Mouse (Mus musculus) large intestine, adult 2 months (tissue): ENCODE results near the gene Rpl12. TPM values are rescaled to one million over a fixed set of nuclear protein-coding genes. Genes with fewer than 3 reads are reported as not detected.

Source experiments
- DNase-seq: peaks from one replicate; pipeline ENCODE4 v3.0.0-alpha.2; 2012; ENCODE audit warnings: low read depth, low spot score
- whole genome bisulfite sequencing: fragments of 180-500 bp; shearing (Covaris S2); methylation state at CpG from one replicate; pipeline ENCODE4 v1.1.7; 2018; 5-methylcytosine and 5-hydroxymethylcytosine counted together
- polyA plus RNA-seq: library from polyadenylated mRNA; depleted of rRNA; stranded (reverse); fragments of >200 nt; gene quantifications from 2 replicates; pipeline ENCODE4 v1.2.3, GENCODE M21; 2012

Rpl12 gene
- polyA plus RNA-seq, 1 experiment: 390 TPM

DNA sequence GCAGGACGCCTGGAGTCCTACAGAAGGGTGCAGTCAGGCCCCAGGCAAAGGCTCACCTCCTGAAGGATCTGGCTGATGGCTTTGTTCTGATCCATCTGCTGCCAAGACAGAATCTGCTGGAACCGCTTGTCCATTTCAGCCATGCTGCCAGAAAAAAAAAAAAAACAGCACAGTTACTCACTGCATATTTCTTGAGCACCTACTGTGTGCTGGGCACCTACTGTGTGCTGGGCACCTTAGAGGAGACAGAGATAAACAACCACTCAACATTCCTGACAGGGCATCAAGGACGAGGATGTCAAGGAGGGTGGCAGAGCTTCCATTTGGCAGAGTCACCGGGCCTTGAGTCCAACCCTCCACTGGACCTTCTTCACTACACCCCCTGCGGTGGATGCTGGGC is 22.6 kb upstream of the Rpl12 start:
- WGBS: 96% methylated on average over 5 of the region's 5 CpGs
- DNase-seq: no peak

DNA sequence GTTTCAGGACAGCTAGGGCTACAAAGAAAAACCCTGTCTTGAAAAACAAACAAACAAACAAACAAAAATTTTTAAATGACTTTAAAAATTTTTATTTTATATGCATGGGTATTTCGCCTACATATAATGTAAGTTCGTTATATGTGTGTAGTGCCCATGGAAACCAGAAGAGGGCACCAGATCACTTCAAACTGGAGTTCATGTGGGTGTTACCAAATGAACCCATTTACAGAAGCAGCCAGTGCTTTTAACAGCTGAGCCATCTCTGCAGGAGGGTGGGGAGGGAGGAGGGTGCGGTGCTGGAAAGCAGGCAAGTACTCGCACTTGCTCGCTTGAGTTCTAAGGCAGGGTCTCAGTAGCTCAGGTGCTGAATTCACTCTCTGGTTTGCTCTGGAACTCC is 21.9 kb upstream of the Rpl12 start:
- 78% methylated on average over 5 of the region's 5 CpGs for WGBS
- DNase-seq: no peak

DNA sequence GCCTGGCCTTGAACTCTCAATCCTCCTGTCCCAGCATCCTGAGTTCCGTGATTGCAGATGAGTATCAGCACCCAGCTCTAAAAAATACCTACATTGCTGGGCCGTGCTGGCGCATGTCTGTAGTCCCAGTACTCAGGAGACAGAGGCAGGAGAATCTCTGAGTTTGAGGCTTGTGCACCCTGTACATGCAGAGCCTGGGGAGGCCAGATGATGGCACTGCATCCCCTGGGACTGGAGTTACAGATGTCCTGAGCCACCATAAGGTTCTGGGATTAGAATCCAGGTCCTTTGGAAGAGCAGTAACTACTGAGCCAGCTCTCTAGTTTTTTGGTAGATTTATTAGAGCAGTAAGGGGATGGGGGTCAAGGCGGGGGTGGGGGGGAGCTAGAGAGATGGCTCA is 20.9 kb upstream of the Rpl12 start:
- DNase-seq: no peak
- WGBS: 97% methylated on average over 4 of the region's 4 CpGs

DNA sequence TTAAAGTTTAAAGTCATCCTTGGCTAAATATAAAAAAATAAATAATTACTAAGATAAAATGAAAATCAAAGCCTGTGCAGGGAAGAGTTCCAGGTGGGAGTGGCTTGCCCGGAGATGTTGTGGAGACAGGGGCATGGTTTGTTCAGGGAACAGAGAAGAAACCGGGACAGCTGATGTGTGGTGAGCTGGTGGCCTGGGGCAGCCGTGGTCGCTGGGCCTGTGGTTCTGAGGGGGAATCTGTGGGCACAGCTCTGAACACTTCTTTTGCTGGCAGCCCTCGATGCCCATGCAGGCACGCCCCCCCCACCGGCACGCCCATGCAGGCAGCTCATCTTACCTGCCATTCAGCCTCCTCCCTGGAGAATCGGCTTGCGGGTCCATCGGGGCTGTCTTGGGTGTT is 13.9 kb upstream of the Rpl12 start:
- WGBS: 86% methylated on average over 11 of the region's 11 CpGs

DNA sequence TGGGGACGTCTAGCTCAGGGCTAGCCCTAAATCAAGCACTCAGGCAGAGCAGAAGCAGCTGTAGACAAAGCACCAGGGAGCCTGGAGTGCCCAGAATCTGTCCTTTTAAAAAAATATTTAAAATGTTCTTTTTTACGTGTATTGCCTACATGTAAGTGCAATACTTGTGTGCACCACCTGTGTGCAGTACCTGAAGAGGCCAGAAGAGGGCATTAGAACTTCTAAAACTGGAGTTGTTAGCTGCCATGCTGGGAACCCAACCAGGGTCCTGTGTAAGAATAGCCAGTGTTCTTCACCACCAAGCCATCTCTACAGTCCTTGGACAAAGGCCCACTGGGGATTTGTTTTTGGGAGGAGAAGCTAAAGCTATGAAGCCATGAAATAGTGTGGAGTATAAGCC is 6.8 kb upstream of the Rpl12 start:
- no peak for DNase-seq
- 95% methylated on average over 2 of the region's 2 CpGs for WGBS

More for the DNA sequence above, 13.9 kb upstream of the Rpl12 start:
- no peak for DNase-seq

DNA sequence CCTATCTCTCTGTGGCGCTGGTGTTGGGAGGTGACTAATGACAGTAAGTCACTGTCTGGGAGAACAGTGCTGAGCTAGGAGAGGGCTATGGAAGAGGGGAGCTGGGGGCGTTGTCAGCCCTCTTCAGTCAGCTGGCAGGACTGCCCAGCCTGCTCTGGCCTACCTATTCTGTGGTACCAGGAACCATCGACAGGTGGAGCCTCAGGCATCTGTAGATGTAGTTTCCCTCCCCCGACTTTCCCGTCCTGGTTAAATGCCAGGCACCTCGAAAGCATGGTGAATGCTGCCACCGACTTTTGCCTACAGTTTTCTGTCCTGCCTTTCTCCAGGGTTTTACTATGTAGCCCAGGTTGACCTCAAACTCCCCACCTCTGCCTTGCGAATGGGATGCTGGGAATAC is 4.0 kb upstream of the Rpl12 start:
- 46% methylated on average over 8 of the region's 8 CpGs for WGBS
- no peak for DNase-seq

DNA sequence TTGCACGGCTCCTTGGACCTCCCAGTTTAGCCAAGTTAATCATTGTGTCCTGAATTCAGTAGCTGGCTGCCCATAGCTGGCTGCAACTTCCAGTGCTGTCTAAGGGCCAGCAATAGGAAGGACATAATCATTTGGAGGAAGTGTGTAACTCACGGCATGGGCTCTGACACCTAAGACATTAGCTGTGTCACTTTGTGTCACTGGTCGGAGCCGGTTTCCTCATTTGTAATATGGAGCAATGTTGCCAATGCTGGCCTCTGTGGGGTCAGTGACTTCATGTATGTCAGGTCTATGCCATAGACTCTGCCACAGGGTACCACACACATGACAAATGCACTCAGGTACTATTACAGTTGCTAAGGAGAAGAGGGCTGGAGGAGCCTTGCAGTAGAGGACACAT is 1.1 kb upstream of the Rpl12 start:
- 90% methylated on average over 4 of the region's 4 CpGs for WGBS
- no peak for DNase-seq

DNA sequence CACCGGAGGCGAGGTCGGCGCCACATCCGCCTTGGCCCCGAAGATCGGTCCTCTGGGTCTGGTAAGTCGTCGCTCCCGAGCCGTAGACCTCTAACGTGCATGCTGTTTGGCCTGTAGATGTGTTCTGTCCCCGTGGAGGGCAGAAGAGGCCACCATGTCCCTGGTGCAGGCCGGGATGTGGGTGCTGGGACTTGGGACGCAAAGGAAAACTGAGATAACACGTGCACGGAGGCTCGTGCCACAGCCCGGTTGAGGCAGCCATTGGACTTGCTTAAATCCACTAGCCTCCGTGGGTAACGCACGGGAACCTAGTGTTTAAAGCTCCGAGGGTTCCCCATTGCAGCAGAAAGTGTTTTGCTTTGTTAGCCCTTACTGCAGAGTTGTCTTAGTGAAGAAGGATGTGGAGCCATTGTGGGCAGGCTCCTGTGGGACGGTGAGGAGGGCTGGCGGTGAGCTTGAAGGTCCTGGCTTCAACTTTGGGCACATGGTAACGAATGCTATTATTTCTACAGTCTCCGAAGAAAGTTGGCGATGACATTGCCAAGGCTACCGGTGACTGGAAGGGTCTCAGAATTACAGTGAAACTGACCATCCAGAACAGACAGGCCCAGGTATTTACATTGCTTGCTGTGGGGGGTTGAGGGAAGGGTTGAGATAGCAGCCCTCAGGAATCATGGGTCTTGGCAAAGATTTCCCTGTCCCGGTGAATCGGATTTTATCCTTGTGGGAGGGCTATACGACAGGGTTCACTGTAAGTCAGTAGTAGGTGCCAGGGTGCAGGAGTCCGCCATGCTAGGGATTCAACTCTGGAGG is 909 bp downstream of the Rpl12 start:
- DNase-seq: no peak
- WGBS: 2% methylated on average over 33 of the region's 33 CpGs

DNA sequence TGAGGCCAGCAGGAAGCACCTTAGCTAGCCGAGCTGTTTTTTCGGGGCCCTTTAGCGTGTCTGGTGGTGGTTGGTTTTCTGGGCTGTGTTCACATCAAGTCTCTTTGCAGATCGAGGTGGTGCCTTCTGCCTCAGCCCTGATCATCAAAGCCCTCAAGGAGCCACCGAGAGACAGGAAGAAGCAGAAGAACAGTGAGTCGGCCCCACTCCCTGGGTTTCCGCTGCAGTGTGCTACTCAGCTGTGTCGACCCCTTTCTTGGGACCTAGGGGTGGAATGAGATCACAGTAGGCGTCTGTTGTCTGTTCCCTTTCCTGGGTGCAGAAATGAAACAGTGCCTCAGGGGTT is 1.5 kb downstream of the Rpl12 start:
- no peak for DNase-seq
- WGBS: 7% methylated on average over 9 of the region's 9 CpGs

DNA sequence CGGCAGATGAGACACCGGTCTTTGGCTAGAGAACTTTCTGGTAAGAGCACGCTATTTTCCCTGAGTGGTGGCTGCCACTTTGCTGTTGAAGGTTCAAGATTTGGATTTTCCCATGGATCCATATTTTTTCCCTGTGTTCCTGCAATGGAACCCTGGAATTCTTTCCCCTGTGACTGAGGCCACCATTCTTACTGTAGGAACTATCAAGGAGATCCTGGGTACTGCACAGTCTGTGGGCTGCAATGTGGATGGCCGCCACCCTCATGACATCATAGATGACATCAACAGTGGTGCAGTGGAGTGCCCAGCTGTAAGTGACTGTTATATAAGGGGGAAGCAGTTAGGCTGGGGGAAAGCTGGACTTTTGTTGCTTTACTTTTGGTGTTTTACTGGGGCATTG is 2.2 kb downstream of the Rpl12 start:
- WGBS: 31% methylated on average over 4 of the region's 4 CpGs
- no peak for DNase-seq

DNA sequence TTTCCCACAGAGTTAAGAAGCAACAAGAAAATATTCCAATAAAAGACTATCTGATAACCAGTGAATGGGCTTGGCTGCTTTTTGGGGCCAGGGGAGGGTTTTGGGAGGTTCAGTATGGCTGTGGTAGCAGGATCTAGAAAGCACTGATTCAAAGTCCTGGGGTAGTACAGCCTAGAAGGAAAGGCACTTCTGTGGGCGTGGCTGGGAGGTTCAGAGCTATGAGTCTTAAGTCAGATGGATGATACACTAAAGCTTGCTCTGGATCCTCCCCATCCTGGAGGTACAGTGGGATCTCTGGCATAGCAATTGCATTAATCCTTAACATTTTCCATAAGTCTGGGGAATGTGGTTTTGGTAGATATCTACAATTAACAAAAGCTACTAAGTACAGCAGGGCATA is 2.6 kb downstream of the Rpl12 start:
- no peak for DNase-seq
- WGBS: 55% methylated on average over 1 of the region's 1 CpGs

DNA sequence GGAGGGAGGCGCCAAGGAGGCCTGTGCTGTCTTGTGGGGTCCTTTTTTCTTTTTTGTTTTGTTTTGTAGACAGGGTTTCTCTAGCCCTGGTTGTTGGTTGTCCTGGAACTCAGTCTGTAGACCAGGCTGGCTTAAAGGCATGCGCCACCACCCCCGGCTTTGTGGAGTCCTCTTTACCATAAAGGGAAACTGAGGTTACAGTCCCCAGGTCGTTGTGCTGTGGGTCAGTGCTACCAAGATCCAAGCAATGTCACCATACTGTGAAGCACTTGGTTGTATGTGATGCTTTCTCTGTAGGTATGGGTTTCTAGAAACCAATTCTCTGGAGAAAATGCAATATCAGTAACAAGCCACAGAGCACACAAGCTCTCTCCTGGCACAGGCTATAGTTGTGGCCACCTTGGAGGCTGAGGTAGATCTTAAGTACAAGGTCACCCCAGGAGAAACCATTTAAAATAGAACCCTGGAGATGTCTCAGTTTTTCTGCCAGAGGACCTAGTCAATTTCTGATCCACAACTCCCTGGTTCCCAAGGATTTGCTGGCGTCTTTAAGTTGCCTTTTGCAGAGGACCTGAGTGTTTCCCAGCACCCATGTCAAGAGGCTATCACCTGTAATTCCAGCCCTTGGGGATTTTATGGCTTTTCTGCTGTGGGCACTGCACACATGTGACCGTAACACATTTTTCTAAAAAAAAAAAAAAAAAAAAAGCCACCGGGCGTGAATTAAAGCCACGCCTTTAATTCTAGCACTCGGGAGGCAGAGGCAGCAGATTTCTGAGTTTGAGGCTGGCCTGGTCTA is 3.5 kb downstream of the Rpl12 start:
- WGBS: 33% methylated on average over 10 of the region's 10 CpGs
- no peak for DNase-seq

DNA sequence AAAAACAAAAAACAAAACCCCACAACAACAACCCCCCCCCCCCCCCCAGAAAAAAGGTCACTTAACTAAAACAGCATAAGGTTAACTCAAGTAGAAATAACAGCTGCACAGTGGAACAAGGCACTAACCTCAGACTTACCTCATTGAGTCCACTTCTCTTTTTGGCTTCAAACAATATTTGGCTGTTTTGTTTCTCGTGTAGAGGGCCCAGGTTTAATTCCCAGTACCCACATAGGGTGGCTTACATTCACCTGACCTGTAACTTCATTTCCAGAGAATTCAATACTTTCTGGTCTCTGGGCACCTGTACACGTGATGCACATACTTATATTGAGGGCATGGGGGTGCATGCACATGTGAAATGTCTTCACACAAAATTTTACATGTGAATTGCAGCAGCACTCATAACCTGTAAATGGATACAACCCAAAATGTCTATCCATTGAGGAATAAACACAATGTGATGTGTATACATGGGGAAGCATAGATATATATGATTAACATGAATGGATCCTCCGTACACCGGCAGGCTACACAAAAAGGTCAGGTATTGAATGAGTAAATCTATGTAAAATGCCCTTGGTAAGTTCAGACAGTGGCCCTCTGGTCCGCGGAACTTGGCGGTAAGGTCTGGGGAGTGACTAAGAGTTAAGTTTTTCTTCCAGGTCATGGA is 4.3 kb downstream of the Rpl12 start:
- no peak for DNase-seq
- WGBS: 13% methylated on average over 7 of the region's 7 CpGs

DNA sequence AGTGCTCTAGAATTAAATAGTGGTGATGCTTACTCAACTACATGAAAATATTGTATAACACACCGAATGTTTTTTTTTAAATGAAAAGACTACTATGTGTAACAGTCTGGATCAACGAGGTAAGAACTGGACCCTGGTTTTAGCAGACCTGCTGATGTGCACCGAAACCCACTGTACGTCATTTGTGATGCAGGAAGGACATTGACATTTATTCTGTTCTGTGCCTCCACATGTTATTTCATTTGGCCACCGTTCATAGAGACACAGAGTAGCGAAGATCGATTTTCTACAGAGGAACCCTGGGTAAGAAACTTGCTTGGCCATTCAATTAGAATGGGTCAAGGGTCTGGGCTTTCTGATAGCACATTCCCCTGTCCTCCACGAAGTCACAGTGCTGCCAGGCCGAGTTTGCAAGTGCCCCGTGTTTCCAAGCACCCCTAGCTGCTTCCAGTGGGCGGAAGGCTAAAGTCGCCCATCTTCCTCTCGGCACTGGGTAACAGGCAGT is 4.9 kb downstream of the Rpl12 start:
- 5% methylated on average over 13 of the region's 13 CpGs for WGBS
- no peak for DNase-seq

DNA sequence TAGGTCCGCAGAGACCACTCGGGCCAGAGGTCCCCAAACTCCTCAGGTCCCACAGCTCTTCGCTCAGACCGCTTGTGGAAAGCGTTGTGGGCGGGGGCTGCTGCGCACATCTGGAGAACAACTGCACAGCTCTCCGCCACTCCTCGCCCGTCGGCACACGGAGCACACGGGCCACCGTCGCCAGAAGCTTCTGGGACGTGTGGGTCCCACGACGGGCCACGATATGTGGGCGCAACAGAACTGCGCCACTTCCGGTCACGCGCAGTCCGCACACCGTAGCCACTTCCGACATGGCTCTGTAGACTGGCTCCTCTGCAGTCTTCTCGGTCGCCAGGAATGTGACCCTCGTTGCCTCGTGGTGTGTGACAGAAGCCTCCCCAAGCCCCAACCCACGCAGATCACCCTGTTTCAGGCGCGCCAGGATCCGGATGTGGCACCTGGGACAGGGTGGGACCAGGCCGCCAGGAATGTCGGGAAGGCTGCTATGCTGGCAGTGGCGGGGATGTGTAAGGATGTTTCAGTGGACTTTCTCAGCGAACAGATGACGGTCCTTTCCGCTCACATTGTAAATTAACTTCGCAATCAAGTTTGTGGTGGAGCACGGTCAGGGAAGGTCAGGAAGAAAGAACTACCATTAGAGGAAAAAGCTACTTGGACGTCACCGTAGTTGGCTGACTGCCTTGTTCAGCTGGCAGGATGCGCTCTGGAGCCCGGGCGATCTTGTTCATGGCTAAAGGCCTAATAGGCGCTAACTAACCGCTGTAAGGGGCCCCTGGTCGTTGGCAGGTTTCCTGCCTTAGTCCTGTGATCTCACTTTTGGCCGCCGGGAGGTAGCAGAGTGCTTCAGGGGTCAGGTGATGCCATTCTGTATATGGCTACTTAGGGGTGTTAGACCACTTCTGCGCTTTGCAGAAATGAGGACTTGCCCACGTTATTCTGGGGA is 5.6 kb downstream of the Rpl12 start:
- under 1% methylated on average over 55 of the region's 55 CpGs for whole genome bisulfite sequencing

DNA sequence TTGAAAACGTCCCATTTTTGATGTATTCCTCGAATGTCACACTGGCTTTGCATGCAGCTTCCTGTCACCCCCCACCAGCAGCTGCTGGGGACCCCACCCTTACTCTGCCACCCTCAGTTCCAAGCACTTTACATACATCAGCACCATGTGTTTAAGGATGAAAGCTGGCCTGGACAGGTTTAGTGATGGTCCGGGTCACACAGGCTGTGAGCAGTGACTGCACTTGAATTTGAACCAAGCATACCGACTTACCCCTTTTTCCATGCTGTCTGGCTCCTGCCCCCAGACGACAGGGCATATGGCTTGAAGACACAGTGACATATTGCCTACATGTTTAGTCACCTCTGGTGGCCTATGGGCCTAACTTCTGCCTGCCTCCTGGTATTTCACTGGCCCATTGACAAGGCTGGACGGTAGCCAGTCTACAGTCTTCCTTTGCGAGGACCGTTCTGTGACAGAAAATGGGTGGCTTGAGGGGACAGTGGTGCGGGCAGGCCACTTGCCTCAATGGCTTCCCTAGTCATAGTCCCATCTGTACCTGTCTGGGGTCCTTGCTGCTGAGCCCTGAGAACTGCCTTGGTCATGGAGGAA is 6.8 kb downstream of the Rpl12 start:
- WGBS: 79% methylated on average over 9 of the region's 9 CpGs
- no peak for DNase-seq

More for the DNA sequence above, 5.6 kb downstream of the Rpl12 start:
- no peak for DNase-seq

DNA sequence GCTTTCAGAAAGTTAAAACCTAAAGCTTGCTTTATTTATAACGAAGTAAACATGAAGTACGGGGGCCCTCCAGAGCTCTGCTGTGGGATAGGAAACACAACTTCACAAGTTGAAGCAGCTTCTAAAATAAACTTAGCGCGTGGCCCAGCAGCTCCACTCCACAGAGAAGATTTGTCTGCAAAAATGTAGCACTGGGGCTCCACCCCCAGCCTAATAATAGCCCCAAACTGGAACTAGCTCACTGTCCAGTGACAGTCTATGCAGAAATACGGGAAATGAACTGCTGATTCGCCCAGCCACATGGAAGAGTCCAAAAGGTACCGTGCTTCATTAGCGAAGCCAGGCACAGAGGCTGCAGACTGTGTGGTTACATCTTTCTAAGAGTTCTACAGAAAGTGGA is 8.0 kb downstream of the Rpl12 start:
- DNase-seq: no peak
- 68% methylated on average over 8 of the region's 8 CpGs for WGBS

DNA sequence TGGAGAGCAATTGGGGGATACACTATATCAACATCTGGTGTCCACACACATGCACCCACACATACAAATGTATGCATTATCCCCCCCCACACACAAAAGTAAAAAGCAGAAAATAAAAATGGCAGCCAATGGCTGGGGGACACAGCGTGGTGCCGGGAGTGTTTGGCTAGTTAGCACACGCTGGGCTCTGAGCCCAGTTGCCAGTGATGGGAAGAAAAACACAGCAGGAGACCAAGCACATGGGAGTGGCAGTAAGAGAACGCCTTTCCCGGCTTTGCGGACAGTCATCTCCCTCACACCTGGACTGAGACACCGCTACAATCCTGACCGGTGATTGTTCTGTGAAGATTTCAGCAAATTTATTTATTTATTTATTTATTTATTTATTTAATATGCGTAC is 9.9 kb downstream of the Rpl12 start:
- no peak for DNase-seq
- 61% methylated on average over 9 of the region's 9 CpGs for WGBS

DNA sequence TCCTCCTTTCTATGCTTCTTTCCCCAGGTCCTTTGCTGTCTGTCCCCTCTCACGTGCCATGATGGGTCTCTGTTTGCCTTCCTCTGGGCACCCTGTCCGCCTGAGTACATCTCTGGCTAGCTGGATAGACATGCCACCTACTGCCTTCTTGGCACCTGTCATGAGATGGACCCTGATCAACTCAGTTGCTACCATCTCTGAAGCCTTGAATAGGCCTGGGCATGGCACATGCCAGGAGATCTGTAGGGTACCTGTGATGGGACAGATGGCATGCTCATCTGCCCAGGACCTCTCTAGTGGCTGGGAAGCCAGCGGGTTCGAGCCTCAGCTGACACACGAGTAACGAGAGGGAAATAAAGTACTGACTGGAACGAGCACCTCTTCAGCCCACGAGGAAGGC is 12.9 kb downstream of the Rpl12 start:
- 91% methylated on average over 8 of the region's 8 CpGs for WGBS

More for the DNA sequence above, 12.9 kb downstream of the Rpl12 start:
- DNase-seq: no peak
